Mouse (Mus musculus) small intestine, adult 2 months (tissue): ENCODE results near the gene Ccdc117. TPM values are rescaled to one million over a fixed set of nuclear protein-coding genes. Genes with fewer than 3 reads are reported as not detected.
A peak's percentile ranks its signal among the peaks of the same experiment; 100 is the strongest.
"Not testable (repeated sequence)": the region's sequence is repeated elsewhere in the genome, so short reads cannot be mapped to it uniquely, and the experiment has no call there.

Source experiments
- H3K27ac ChIP-seq: fragments of 200-500 bp; 2 replicates; pipeline ENCODE4 v1.5.1; 2012; ENCODE audit warnings: low read depth, low read length, control low read depth, inconsistent platforms; ENCODE audit not compliant: insufficient read depth
- H3K27me3 ChIP-seq: fragments of 200-500 bp; 2 replicates; pipeline ENCODE4 v1.6.1; 2012; ENCODE audit warnings: mild to moderate bottlenecking, moderate library complexity, low read length, inconsistent platforms; ENCODE audit not compliant: control insufficient read depth, insufficient read depth
- H3K36me3 ChIP-seq: fragments of 200-500 bp; 2 replicates; pipeline ENCODE4 v1.6.1; 2012; ENCODE audit warnings: mild to moderate bottlenecking, low read length, control low read depth, inconsistent platforms; ENCODE audit not compliant: control insufficient read depth, insufficient read depth
- H3K4me1 ChIP-seq: fragments of 200-500 bp; 2 replicates; pipeline ENCODE4 v1.6.1; 2012; ENCODE audit warnings: low read length, inconsistent platforms, mixed read lengths; ENCODE audit not compliant: control insufficient read depth, insufficient read depth, insufficient read length
- H3K4me3 ChIP-seq: fragments of 200-500 bp; 2 replicates; pipeline ENCODE4 v1.5.1; 2012; ENCODE audit warnings: low read depth, mild to moderate bottlenecking, control low read depth, inconsistent platforms, low read length, moderate library complexity
- CTCF ChIP-seq: fragments of 200-500 bp; IDR thresholded peaks from 2 replicates; pipeline ENCODE4 v1.5.1; 2012; ENCODE audit warnings: low read depth, mild to moderate bottlenecking, control low read depth, inconsistent platforms, low read length, moderate library complexity, mixed read lengths; ENCODE audit not compliant: insufficient replicate concordance, insufficient read length; ENCODE audit errors: extremely low read depth
- POLR2A ChIP-seq: fragments of 200-500 bp; IDR thresholded peaks from 2 replicates; pipeline ENCODE4 v1.6.1; 2012; ENCODE audit warnings: low read depth, mild to moderate bottlenecking, control low read depth, inconsistent platforms, low read length, moderate library complexity
- WGBS: fragments of 180-500 bp; shearing (Covaris S2); methylation state at CpG from one replicate; pipeline ENCODE4 v1.1.7; 2018; 5-methylcytosine and 5-hydroxymethylcytosine counted together
- polyA plus RNA-seq: library from polyadenylated mRNA; depleted of rRNA; stranded (reverse); fragments of >200 nt; gene quantifications from 2 replicates; pipeline ENCODE4 v1.2.3, GENCODE M21; 2012

The Ccdc117 gene
- polyA plus RNA-seq, 1 experiment, result 2.9 TPM

GRCm38 (mm10) chr11:5546693-5547092 is 4.7 kb upstream of the Ccdc117 start:
- H3K4me1 ChIP-seq, result no peaks in the 10 kb centered on the region
- H3K4me3 ChIP-seq, result no peak overlapping the region
- no peak overlapping the region for H3K27ac ChIP-seq
- TF ChIP-seq CTCF (no peak), POLR2A (no peak)
- no peaks in the 10 kb centered on the region for H3K27me3 ChIP-seq
- H3K36me3 ChIP-seq, result no peaks in the 10 kb centered on the region
- 69% methylated on average over 3 of the region's 3 CpGs for WGBS

- Histone ChIP-seq H3K36me3 (no peaks in the 10 kb centered on the region), H3K27ac (no peak overlapping the region), H3K4me1 (no peaks in the 10 kb centered on the region), H3K4me3 (no peak overlapping the region), H3K27me3 (no peaks in the 10 kb centered on the region)
- TF ChIP-seq CTCF, result no peak
- TF ChIP-seq POLR2A, result no peak
- 68% methylated on average over 4 of the region's 4 CpGs for WGBS
These were observed 3.5 kb upstream of the Ccdc117 start for GRCm38 (mm10) chr11:5545457-5545856.

GRCm38 (mm10) chr11:5544709-5545108 is 2.7 kb upstream of the Ccdc117 start:
- H3K4me1 ChIP-seq, H3K36me3 ChIP-seq, H3K4me3 ChIP-seq, H3K27me3 ChIP-seq, H3K27ac ChIP-seq: not testable (repeated sequence)
- 84% methylated on average over 1 of the region's 1 CpGs for WGBS

- no peaks in the 10 kb centered on the region for H3K36me3 ChIP-seq
- H3K4me1 ChIP-seq, result peaks cover 7% of the 10 kb centered on the region; the same call in 1 of the 2 replicates
- H3K27ac ChIP-seq, result no peak overlapping the region
- H3K4me3 ChIP-seq, result no peak overlapping the region
- no peaks in the 10 kb centered on the region for H3K27me3 ChIP-seq
- TF ChIP-seq POLR2A (no peak), CTCF (no peak)
- 56% methylated on average over 1 of the region's 1 CpGs for WGBS
These were observed 1.3 kb upstream of the Ccdc117 start for GRCm38 (mm10) chr11:5543281-5543680.

GRCm38 (mm10) chr11:5542482-5543185 is 647 bp upstream of the Ccdc117 start:
- H3K36me3 ChIP-seq, result no peaks in the 10 kb centered on the region
- no peak for TF ChIP-seq CTCF
- no peak for TF ChIP-seq POLR2A
- H3K4me1 ChIP-seq, result peaks cover 8% of the 10 kb centered on the region; the same call in 1 of the 2 replicates
- WGBS, result 31% methylated on average over 5 of the region's 5 CpGs
- H3K4me3 ChIP-seq, result no peak overlapping the region
- no peaks in the 10 kb centered on the region for H3K27me3 ChIP-seq
- no peak overlapping the region for H3K27ac ChIP-seq

GRCm38 (mm10) chr11:5541230-5541798 is 673 bp downstream of the Ccdc117 start:
- Histone ChIP-seq H3K4me3 (peak overlapping the region; percentile 92), H3K4me1 (peaks cover 8% of the 10 kb centered on the region; the same call in 1 of the 2 replicates), H3K27ac (peak overlapping the region; percentile 75), H3K27me3 (no peaks in the 10 kb centered on the region), H3K36me3 (0 out of 2 replicates have a peak, but pooled peaks cover 2% of the 10 kb centered on the region)
- WGBS, result under 1% methylated on average over 28 of the region's 28 CpGs
- TF ChIP-seq POLR2A (no peak), CTCF (no peak)

- Histone ChIP-seq H3K4me3 (no peak overlapping the region), H3K36me3 (peaks cover 4% of the 10 kb centered on the region; the same call in 1 of the 2 replicates), H3K4me1 (peaks cover 8% of the 10 kb centered on the region; the same call in 1 of the 2 replicates), H3K27me3 (no peaks in the 10 kb centered on the region), H3K27ac (no peak overlapping the region)
- WGBS, result 32% methylated on average over 4 of the region's 4 CpGs
- TF ChIP-seq CTCF, result no peak
- TF ChIP-seq POLR2A, result no peak
These were observed 1.7 kb downstream of the Ccdc117 start for GRCm38 (mm10) chr11:5540331-5540730.

GRCm38 (mm10) chr11:5537454-5537853 is 4.5 kb downstream of the Ccdc117 start:
- not testable (repeated sequence) for H3K4me3 ChIP-seq, H3K27me3 ChIP-seq, H3K27ac ChIP-seq
- WGBS, result 83% methylated on average over 4 of the region's 4 CpGs
- peaks cover 11% of the 10 kb centered on the region; the same call in 1 of the 2 replicates for H3K4me1 ChIP-seq
- peaks cover 24% of the 10 kb centered on the region for H3K36me3 ChIP-seq
